Mouse (Mus musculus) spleen, adult 18-20 months (tissue): Measurements from ENCODE around the gene Tmem206.
A peak's percentile ranks its signal among the peaks of the same experiment; 100 is the strongest.

Source experiments
- DNase-seq, 2 experiments: peaks; one replicate each; pipeline ENCODE4 v3.0.0; 2022; ENCODE audit warnings: mixed read lengths in 2 of 2

The Tmem206 gene

DNA sequence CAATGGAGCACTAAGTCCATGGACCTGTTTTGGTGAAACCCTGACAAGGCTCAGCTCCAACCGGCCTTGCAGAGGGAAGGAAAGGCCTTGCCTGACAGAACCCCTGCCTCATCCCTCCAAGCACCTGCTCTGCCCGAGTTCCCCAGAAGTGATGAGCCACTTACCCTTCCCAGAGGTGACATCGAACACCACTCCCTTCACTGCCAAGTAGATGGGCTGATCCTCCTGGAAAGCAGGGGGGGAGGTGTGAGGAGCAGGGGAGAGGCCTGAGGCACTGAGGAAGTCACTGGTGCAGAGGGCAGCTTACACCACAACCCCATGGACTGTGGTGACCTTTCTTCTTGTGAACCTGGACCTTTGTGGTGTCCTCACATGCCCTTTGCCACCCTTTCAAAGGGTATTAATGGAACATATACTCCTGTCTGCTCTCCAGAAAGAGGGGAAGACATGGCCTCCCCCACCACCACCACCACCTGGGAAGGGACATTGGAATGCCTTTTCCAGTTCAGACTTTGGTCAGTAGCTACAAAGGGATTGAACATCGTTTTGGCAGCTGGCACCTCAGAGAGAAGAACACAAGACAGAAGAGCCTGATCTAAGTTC lies 14.3 kb upstream of the Tmem206 start:
- DNase-seq: no peak

GRCm38 (mm10) chr1:191312513-191312941 lies 13.2 kb upstream of the Tmem206 start:
- DNase-seq: peak; percentile 69 to 83

DNA sequence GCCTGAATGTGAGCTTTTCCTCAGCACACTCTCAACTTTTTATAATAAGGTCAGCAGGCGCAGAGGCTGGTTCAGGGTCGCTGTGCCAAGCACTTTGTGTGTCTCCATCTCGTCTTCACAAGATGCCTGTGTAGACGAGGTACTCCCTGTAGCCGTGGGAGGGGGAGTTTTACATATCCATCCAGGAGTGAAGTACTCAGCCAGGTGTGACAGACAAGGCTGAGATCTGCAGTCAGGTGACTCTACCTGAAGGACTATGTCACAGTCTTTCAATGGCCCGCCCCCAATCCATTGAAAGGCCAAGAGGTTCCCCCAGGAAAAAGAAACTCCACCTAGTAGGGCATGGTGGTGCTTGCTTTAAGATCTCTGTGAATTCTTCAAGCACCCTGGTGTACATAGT lies 12.6 kb upstream of the Tmem206 start:
- DNase-seq: no peak

GRCm38 (mm10) chr1:191313926-191314325 lies 11.8 kb upstream of the Tmem206 start:
- DNase-seq: no peak

- DNase-seq: no peak
Measured at GRCm38 (mm10) chr1:191316818-191317217, 8.9 kb upstream of the Tmem206 start.

- DNase-seq: peak; percentile 69 to 79
Measured at GRCm38 (mm10) chr1:191317591-191318196, 8.0 kb upstream of the Tmem206 start, which contains the start of gene Nenf. Nenf (minus strand) TSS chr1:191318194.

DNA sequence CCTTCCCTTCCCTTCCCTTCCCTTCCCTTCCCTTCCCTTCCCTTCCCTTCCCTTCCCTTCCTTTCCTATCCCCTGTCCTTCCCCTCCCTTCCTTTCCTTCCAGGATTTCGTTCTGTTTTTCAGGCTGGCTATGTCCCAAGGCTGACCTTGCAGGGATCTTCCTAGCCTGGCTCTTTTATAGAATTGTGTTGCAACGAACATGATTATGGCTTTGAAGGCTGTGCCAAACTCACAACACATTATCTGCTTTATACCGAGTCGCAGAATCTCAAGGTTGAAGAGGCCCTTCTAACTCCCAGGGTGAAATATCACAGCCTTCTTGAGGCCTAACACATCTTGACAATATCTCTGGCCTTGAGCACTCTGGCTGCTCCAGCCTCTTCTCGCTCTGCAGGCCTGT lies 7.0 kb upstream of the Tmem206 start:
- DNase-seq: no peak

- no peak for DNase-seq
Measured at GRCm38 (mm10) chr1:191323381-191323780, 2.3 kb upstream of the Tmem206 start.

DNA sequence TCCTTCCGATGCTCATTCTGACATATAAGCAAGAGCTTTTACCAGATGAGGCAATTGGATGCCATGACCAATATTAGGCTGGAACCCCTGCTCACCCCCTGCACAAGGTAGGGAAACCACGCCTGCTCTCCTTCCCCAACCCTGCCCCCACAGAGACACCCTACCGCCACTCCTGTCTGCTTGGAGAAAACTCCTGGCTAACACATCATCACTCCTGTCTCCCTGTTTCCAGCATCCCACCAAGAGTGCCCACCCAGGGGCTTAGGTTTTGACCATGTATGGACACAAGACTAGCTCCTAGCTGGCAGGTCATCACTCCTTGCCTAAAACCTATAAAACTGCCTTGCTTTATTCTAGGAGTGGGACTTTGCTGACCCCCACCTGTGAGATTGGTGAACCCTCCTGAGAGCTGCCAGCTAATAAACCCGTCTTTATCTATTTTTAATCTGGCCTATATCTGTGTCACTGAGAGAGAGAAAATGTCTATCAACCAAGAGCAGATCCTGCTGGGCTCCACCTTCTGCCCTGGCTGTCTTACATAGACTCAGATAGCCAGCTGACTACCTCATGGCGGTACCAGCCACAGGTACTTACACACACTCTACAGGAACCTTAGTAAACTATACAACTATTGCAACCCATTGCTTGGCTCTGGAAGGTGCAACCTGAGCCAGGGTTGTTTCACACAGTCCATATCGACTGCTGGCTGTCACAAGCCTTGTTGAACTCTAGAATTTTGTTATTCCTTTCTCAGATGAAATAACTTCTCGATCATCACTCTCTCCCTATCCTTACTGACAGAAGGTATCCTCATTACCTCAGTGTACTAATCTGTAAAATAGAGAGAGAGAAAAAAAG lies 750 bp upstream of the Tmem206 start:
- DNase-seq: no peak

GRCm38 (mm10) chr1:191326233-191326882 lies 646 bp downstream of the Tmem206 start:
- DNase-seq: peak; percentile 70 to 76

DNA sequence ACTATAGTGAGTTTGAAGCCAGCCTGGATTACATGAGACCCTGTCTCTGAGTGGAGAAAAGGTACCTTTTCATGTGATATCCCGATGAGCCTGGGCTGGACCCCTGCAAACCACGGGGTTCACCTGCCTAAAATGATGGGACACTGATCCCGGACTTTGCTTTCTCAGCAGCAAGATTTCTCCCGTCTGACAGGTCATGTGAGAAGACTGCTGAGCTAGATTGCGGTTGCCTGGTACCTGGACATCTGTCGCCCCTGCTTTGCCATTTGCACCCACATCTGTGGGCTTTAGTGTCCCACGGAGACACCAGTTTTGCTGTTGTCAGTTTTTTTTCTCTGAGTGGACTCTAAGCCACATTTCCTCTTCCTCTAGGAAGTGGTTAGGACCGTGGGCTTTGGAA lies 1.5 kb downstream of the Tmem206 start:
- no peak for DNase-seq

DNA sequence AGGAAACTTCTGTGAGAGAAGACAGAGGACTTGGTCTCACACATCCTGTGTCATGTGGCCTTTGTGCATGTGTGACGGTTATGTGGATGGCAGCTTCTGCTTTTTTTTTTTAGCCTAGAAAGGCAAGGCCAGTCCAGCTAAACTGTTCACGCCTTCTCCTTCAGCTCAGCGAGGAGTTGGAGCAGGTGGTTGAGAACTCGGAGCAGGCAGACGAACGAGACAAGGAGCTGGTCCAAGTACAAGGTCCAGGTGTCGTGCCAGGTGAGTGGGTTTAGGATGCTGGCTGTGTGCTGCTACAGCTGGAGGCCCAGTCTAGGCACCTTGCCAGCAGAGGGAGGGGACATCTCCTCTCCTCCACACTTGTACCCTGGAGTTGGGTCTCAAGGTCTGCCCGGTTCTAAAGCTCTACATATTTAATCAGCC lies 2.3 kb downstream of the Tmem206 start:
- DNase-seq: no peak

- no peak for DNase-seq
Measured at GRCm38 (mm10) chr1:191330356-191330755, 4.6 kb downstream of the Tmem206 start.

DNA sequence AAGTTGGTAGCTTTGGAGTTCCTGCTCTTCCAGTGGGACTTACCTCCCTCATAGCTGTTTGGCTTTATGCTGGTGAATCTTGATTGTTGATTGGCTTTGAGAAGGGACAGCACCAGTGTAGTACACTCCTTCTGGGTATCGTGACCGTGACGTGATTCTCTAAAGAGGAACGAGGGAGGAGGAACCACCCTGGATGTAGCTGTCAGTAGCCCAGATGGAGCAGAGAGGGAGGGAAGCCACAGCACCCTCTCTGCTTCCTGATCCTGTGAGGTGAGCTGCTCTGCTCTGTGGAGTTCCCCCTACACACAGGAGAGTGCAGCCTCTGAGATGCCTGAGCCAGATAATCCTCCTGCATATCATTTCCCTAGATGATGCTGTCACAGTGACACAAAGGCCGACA lies 8.8 kb downstream of the Tmem206 start:
- DNase-seq: no peak

DNA sequence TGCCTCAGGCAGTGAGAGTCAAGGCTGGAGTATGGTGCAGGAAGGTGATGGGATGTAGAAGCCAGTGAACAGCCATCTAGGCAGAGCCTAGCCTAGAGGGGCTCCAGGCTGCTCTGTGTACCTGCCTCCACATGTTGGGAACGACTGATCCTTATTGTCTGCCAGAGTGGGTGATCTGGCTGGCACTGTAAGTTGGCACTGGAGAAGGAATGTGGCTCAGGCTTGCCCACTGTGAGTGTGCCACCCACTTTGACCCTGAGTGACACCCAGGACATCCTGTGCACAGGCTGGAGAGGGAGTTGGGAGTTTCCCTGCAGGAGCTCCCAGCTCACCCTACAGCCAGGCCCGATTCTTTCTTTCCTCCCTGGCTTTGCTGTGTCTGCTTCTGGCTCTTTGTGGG lies 14.2 kb downstream of the Tmem206 start:
- no peak for DNase-seq

- no peak for DNase-seq
Measured at GRCm38 (mm10) chr1:191340530-191340929, 14.8 kb downstream of the Tmem206 start.

- no peak for DNase-seq
Measured at GRCm38 (mm10) chr1:191347602-191348001, 21.9 kb downstream of the Tmem206 start.

- no peak for DNase-seq
Measured at GRCm38 (mm10) chr1:191348592-191348991, 22.9 kb downstream of the Tmem206 start.

- no peak for DNase-seq
Measured at GRCm38 (mm10) chr1:191348996-191349395, 23.3 kb downstream of the Tmem206 start.

- DNase-seq: no peak
Measured at GRCm38 (mm10) chr1:191349486-191350037, 23.9 kb downstream of the Tmem206 start.

DNA sequence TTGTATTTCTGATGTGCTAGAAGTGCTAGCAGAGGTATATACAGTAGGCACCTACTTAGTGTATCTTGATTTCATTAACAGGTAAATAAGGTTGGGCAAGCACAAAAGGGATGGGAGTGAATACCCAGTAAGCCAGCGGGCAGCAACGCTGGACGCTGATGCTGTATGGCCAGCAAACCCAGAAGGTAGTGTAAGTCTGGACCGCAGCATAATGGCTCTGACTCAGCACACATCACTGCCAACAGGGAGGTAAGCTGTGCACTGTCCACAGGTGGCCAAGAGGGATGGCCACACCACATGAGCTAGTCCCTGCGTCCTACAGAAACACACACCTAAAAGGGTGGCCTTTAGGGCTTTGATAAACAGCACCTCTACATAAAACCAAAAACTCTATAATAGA lies 24.6 kb downstream of the Tmem206 start:
- DNase-seq: no peak

- peak in 1 of 2 experiments; percentile 52 for DNase-seq
Measured at GRCm38 (mm10) chr1:191352786-191353488, 27.2 kb downstream of the Tmem206 start.
